Mouse (Mus musculus): Measurements from ENCODE around the gene Cldn12. TPM values are rescaled to one million over a fixed set of nuclear protein-coding genes. Genes with fewer than 3 reads are reported as not detected.
A peak's percentile ranks its signal among the peaks of the same experiment; 100 is the strongest.

Gene Cldn12
- polyA plus RNA-seq, 2 experiments = 13.6 to 20.2 TPM

DNA sequence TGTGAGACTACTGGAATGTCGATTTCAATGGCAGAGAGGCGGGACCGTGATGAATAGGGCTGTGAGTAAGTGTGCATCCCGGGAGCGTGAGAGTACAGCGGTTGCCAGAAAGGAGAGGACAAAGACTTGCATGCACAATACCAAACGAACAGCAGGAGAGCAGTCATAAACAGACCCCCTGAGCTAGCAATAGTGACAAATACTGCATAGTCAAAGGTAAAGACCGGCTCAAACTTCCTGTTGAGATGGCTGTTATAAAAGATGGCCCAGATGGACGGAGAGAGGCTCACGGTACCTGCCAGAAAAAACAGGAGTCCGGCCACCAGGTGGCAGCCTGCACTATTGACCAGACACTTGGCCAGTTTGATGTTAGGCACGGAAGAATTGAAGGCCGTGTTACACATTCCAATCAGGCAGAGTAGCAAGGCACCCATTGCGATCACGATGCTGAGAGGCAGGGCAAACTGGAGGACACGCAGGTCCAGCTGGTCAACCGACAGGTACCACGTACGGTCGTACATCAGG lies 7.0 kb downstream of the Cldn12 start:
- ATAC-seq (ENCODE audit: low FRiP score, low read depth) (0 out of 2 replicates have a peak, but pooled peaks have one; percentile 26), DNase-seq (ENCODE audit: low spot score) (peak; percentile 49)
- no peak overlapping the region for H3K4me3 ChIP-seq (replicated peaks; ENCODE audit: low read length)
- H3K27ac ChIP-seq (replicated peaks; ENCODE audit: low read depth, low read length) = no peak overlapping the region
- H3K9ac ChIP-seq (ENCODE audit: low read depth, low read length, severe bottlenecking) = no peak overlapping the region
- peaks cover 25% of the 10 kb centered on the region for H3K36me3 ChIP-seq (ENCODE audit: control insufficient read depth, insufficient read depth, low read length)
- WGBS = 62% methylated on average over 20 of the region's 20 CpGs
- H3K9me3 ChIP-seq (ENCODE audit: control insufficient read depth, low read length) = no peaks in the 10 kb centered on the region
- H3K4me1 ChIP-seq (ENCODE audit: control insufficient read depth, insufficient read depth, low read length) = no peaks in the 10 kb centered on the region
- no peak overlapping the region for H3K4me2 ChIP-seq (replicated peaks; ENCODE audit: low read depth, low read length, severe bottlenecking)
- no peak for TF ChIP-seq POLR2A (IDR thresholded peaks at IDR 0.05; ENCODE audit: borderline replicate concordance, extremely low read depth, insufficient read depth, insufficient read length)
- H3K27me3 ChIP-seq (ENCODE audit: control insufficient read depth, insufficient read depth, low read length) = no peaks in the 10 kb centered on the region

DNA sequence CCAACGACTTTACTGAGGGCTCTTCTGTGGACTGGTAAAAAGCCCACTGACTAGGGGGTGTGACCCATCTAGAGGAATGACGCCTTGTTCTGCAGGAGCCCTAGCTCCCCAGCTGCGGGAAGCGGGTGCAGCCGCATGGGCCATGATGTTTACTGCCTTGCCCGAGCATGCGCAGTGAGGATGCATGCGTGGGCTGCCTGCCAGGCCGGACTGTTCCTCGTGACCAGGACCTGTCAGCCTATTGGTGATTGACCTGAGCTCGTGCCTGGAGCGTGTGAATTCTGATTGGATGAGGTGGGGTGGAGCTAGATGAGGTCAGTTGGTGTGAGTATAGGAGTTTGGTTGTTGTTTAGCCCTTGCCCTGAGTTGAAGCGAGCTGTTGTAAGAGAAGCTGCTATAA lies 10.3 kb downstream of the Cldn12 start:
- TF ChIP-seq POLR2A (IDR thresholded peaks at IDR 0.05; ENCODE audit: borderline replicate concordance, extremely low read depth, insufficient read depth, insufficient read length) = no peak
- no peaks in the 10 kb centered on the region for H3K4me1 ChIP-seq (ENCODE audit: control insufficient read depth, insufficient read depth, low read length)
- WGBS = 90% methylated on average over 13 of the region's 13 CpGs

DNA sequence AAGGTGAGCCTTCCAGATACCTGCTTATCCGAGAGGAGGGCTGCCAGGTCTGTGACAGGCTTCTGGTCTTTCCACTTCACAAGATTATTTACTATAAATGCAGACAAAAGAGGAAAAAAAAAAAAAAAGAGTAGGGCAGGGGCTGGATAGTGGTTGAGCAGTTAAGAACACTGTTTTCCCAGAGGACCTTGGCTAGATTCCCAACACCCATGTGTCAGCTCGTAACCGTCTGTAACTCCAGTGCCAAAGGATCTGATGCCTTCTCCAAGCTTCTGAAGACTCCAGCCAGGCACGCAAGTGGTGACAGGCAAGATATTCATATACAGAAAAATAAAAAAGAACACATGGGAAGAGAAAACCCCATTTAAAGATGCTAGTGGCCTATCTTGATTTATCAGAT lies 11.4 kb downstream of the Cldn12 start:
- TF ChIP-seq POLR2A (IDR thresholded peaks at IDR 0.05; ENCODE audit: borderline replicate concordance, extremely low read depth, insufficient read depth, insufficient read length) = no peak
- no peak overlapping the region for H3K4me3 ChIP-seq (replicated peaks; ENCODE audit: low read length)
- 81% methylated on average over 4 of the region's 4 CpGs for WGBS
- DNase-seq (ENCODE audit: low spot score) = no peak
- H3K4me2 ChIP-seq (replicated peaks; ENCODE audit: low read depth, low read length, severe bottlenecking) = no peak overlapping the region
- H3K9ac ChIP-seq (ENCODE audit: low read depth, low read length, severe bottlenecking) = no peak overlapping the region
- H3K4me1 ChIP-seq (ENCODE audit: control insufficient read depth, insufficient read depth, low read length) = no peaks in the 10 kb centered on the region
- peaks cover 18% of the 10 kb centered on the region for H3K36me3 ChIP-seq (ENCODE audit: control insufficient read depth, insufficient read depth, low read length)
- no peak overlapping the region for H3K27ac ChIP-seq (replicated peaks; ENCODE audit: low read depth, low read length)
- ATAC-seq (ENCODE audit: low FRiP score, low read depth) = no peak
- H3K9me3 ChIP-seq (ENCODE audit: control insufficient read depth, low read length) = no peaks in the 10 kb centered on the region
- H3K27me3 ChIP-seq (ENCODE audit: control insufficient read depth, insufficient read depth, low read length) = no peaks in the 10 kb centered on the region

More for the DNA sequence above, 10.3 kb downstream of the Cldn12 start:
- no peak for DNase-seq (ENCODE audit: low spot score)
- no peaks in the 10 kb centered on the region for H3K9me3 ChIP-seq (ENCODE audit: control insufficient read depth, low read length)
- H3K4me2 ChIP-seq (replicated peaks; ENCODE audit: low read depth, low read length, severe bottlenecking) = no peak overlapping the region
- H3K9ac ChIP-seq (ENCODE audit: low read depth, low read length, severe bottlenecking) = no peak overlapping the region
- no peak overlapping the region for H3K4me3 ChIP-seq (replicated peaks; ENCODE audit: low read length)
- ATAC-seq (ENCODE audit: low FRiP score, low read depth) = no peak
- no peaks in the 10 kb centered on the region for H3K27me3 ChIP-seq (ENCODE audit: control insufficient read depth, insufficient read depth, low read length)
- H3K36me3 ChIP-seq (ENCODE audit: control insufficient read depth, insufficient read depth, low read length) = peaks cover 18% of the 10 kb centered on the region
- no peak overlapping the region for H3K27ac ChIP-seq (replicated peaks; ENCODE audit: low read depth, low read length)

DNA sequence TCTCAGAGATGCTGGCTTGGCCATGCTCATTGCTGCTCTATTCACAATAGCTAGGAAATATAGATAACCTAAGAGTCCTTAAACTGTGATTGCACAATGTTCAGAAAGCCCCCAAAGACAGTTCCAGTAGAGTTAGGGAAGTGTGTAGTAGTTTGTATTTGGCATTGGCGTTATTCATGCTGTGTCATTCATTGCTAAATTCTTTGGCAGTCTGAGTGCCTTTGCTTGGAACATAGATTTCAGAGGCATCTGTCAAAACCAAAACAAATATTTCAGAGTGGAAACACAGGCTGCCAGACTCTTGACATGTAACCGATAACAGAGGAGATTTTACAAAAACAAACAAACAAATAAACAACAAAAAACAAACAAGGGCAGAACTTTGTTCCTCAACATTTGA lies 13.2 kb downstream of the Cldn12 start:
- TF ChIP-seq POLR2A (IDR thresholded peaks at IDR 0.05; ENCODE audit: borderline replicate concordance, extremely low read depth, insufficient read depth, insufficient read length) = no peak
- 88% methylated on average over 2 of the region's 2 CpGs for WGBS
- no peak overlapping the region for H3K9ac ChIP-seq (ENCODE audit: low read depth, low read length, severe bottlenecking)
- H3K27ac ChIP-seq (replicated peaks; ENCODE audit: low read depth, low read length) = no peak overlapping the region
- H3K27me3 ChIP-seq (ENCODE audit: control insufficient read depth, insufficient read depth, low read length) = no peaks in the 10 kb centered on the region
- no peak overlapping the region for H3K4me3 ChIP-seq (replicated peaks; ENCODE audit: low read length)
- DNase-seq (ENCODE audit: low spot score) = no peak
- H3K9me3 ChIP-seq (ENCODE audit: control insufficient read depth, low read length) = no peaks in the 10 kb centered on the region
- H3K36me3 ChIP-seq (ENCODE audit: control insufficient read depth, insufficient read depth, low read length) = peaks cover 6% of the 10 kb centered on the region
- H3K4me2 ChIP-seq (replicated peaks; ENCODE audit: low read depth, low read length, severe bottlenecking) = no peak overlapping the region
- H3K4me1 ChIP-seq (ENCODE audit: control insufficient read depth, insufficient read depth, low read length) = no peaks in the 10 kb centered on the region
- ATAC-seq (ENCODE audit: low FRiP score, low read depth) = no peak

DNA sequence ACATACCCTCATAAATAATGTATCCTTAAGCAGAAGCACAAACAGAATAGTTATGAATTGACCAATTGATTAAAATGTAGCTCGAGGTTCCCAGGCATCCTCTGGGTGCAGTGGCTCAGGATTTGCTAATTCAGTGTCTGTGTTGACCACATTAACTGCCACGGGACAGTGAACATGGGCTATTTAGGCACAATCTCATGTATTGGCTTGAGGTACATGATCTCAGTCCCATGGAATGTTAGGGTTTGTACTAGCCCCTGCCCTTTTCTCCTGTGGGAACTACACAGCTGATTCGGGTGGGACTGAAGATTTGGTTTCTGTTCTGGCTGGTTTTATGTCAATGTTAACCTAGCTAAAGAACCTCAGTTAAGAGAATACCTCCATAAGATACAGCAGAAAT lies 18.4 kb downstream of the Cldn12 start:
- no peaks in the 10 kb centered on the region for H3K27me3 ChIP-seq (ENCODE audit: control insufficient read depth, insufficient read depth, low read length)
- H3K4me1 ChIP-seq (ENCODE audit: control insufficient read depth, insufficient read depth, low read length) = no peaks in the 10 kb centered on the region
- WGBS = 69% methylated on average over 3 of the region's 3 CpGs
- no peaks in the 10 kb centered on the region for H3K9me3 ChIP-seq (ENCODE audit: control insufficient read depth, low read length)
- no peak overlapping the region for H3K9ac ChIP-seq (ENCODE audit: low read depth, low read length, severe bottlenecking)
- no peak overlapping the region for H3K27ac ChIP-seq (replicated peaks; ENCODE audit: low read depth, low read length)
- H3K4me2 ChIP-seq (replicated peaks; ENCODE audit: low read depth, low read length, severe bottlenecking) = no peak overlapping the region
- ATAC-seq (ENCODE audit: low FRiP score, low read depth) (no peak), DNase-seq (ENCODE audit: low spot score) (no peak)
- no peak overlapping the region for H3K4me3 ChIP-seq (replicated peaks; ENCODE audit: low read length)
- TF ChIP-seq POLR2A (IDR thresholded peaks at IDR 0.05; ENCODE audit: borderline replicate concordance, extremely low read depth, insufficient read depth, insufficient read length) = no peak
- H3K36me3 ChIP-seq (ENCODE audit: control insufficient read depth, insufficient read depth, low read length) = no peaks in the 10 kb centered on the region

DNA sequence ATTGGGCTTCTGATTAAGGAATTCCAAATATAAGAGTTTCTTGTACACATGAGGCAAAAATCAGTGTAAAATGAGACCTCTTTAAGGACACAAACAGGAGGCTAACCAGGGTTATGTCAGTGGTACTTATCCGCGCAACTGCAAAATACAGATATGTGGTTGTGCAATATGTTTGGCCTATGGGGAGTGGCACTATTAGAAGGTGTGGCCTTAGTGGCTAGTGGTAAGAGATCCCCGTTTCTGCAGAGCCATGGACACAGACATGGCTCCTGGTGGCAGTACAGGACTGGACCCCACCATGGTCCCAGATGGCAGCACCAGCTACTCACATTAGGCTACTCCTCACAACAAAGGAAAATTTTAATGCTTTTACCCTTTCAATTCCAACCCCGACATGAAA lies 19.7 kb downstream of the Cldn12 start:
- 85% methylated on average over 4 of the region's 4 CpGs for WGBS

More for the DNA sequence above, 19.7 kb downstream of the Cldn12 start:
- Histone ChIP-seq H3K36me3 (ENCODE audit: control insufficient read depth, insufficient read depth, low read length) (no peaks in the 10 kb centered on the region), H3K9ac (ENCODE audit: low read depth, low read length, severe bottlenecking) (no peak overlapping the region), H3K9me3 (ENCODE audit: control insufficient read depth, low read length) (no peaks in the 10 kb centered on the region), H3K27ac (replicated peaks; ENCODE audit: low read depth, low read length) (no peak overlapping the region), H3K4me3 (replicated peaks; ENCODE audit: low read length) (no peak overlapping the region), H3K27me3 (ENCODE audit: control insufficient read depth, insufficient read depth, low read length) (no peaks in the 10 kb centered on the region), H3K4me2 (replicated peaks; ENCODE audit: low read depth, low read length, severe bottlenecking) (no peak overlapping the region), H3K4me1 (ENCODE audit: control insufficient read depth, insufficient read depth, low read length) (no peaks in the 10 kb centered on the region)
- DNase-seq (ENCODE audit: low spot score) (no peak), ATAC-seq (ENCODE audit: low FRiP score, low read depth) (no peak)
- no peak for TF ChIP-seq POLR2A (IDR thresholded peaks at IDR 0.05; ENCODE audit: borderline replicate concordance, extremely low read depth, insufficient read depth, insufficient read length)
